Mouse (Mus musculus): ENCODE measurements around the gene Rimbp3.
"Not testable (repeated sequence)": the region's sequence is repeated elsewhere in the genome, so short reads cannot be mapped to it uniquely, and the experiment has no call there.

The Rimbp3 gene

GRCm38 (mm10) chr16:17216934-17217633 lies 8.7 kb downstream of the Rimbp3 start:
- in situ Hi-C loops (cut with MboI, MseI) = no loop called here

- in situ Hi-C loops (cut with MboI, MseI) = no loop called here
Observed at GRCm38 (mm10) chr16:17220127-17220733, 11.8 kb downstream of the Rimbp3 start.

GRCm38 (mm10) chr16:17222197-17222596 lies 13.8 kb downstream of the Rimbp3 start:
- in situ Hi-C loops (cut with MboI, MseI) = no loop called here

- in situ Hi-C loops (cut with MboI, MseI) = no loop called here
Observed at GRCm38 (mm10) chr16:17225584-17225983, 17.2 kb downstream of the Rimbp3 start.

GRCm38 (mm10) chr16:17226496-17226895 lies 18.1 kb downstream of the Rimbp3 start:
- in situ Hi-C loops (cut with MboI, MseI) = no loop called here

- in situ Hi-C loops (cut with MboI, MseI) = not testable (repeated sequence)
Observed at GRCm38 (mm10) chr16:17231523-17231922, 23.1 kb downstream of the Rimbp3 start.

- in situ Hi-C loops (cut with MboI, MseI) = no loop called here
Observed at GRCm38 (mm10) chr16:17232794-17233701, 24.6 kb downstream of the Rimbp3 start, which contains the start of gene Hic2. Hic2 (plus strand) TSS chr16:17233572.

GRCm38 (mm10) chr16:17233702-17234498 lies 25.5 kb downstream of the Rimbp3 start:
- in situ Hi-C loops (cut with MboI, MseI) = no loop called here

GRCm38 (mm10) chr16:17234499-17234895 lies 26.1 kb downstream of the Rimbp3 start:
- in situ Hi-C loops (cut with MboI, MseI) = no loop called here

GRCm38 (mm10) chr16:17234916-17235665 lies 26.7 kb downstream of the Rimbp3 start:
- in situ Hi-C loops (cut with MboI, MseI) = no loop called here

- in situ Hi-C loops (cut with MboI, MseI) = no loop called here
Observed at GRCm38 (mm10) chr16:17237634-17238033, 29.2 kb downstream of the Rimbp3 start.

GRCm38 (mm10) chr16:17239409-17239808 lies 31.0 kb downstream of the Rimbp3 start:
- in situ Hi-C loops (cut with MboI, MseI) = no loop called here

GRCm38 (mm10) chr16:17243731-17244130 lies 35.3 kb downstream of the Rimbp3 start:
- in situ Hi-C loops (cut with MboI, MseI) = no loop called here

- in situ Hi-C loops (cut with MboI, MseI) = no loop called here
Observed at GRCm38 (mm10) chr16:17244996-17245395, 36.6 kb downstream of the Rimbp3 start.

- in situ Hi-C loops (cut with MboI, MseI) = no loop called here
Observed at GRCm38 (mm10) chr16:17247727-17248126, 39.3 kb downstream of the Rimbp3 start.

- in situ Hi-C loops (cut with MboI, MseI) = no loop called here
Observed at GRCm38 (mm10) chr16:17249135-17249534, 40.7 kb downstream of the Rimbp3 start.

- in situ Hi-C loops (cut with MboI, MseI) = no loop called here
Observed at GRCm38 (mm10) chr16:17251539-17251938, 43.1 kb downstream of the Rimbp3 start.

GRCm38 (mm10) chr16:17252086-17252726 lies 43.8 kb downstream of the Rimbp3 start:
- in situ Hi-C loops (cut with MboI, MseI) = no loop called here

- in situ Hi-C loops (cut with MboI, MseI) = no loop called here
Observed at GRCm38 (mm10) chr16:17252841-17253240, 44.4 kb downstream of the Rimbp3 start.

- in situ Hi-C loops (cut with MboI, MseI) = no loop called here
Observed at GRCm38 (mm10) chr16:17254005-17254597, 45.7 kb downstream of the Rimbp3 start.
